Mouse (Mus musculus) embryonic facial prominence, embryonic 11.5 days (tissue): ENCODE results near the gene Abraxas2. TPM values are rescaled to one million over a fixed set of nuclear protein-coding genes. Genes with fewer than 3 reads are reported as not detected.

ENCODE experiments used
- ATAC-seq: fragments of 200-750 bp; cut with Nextera tagmentation; replicated peaks from 2 replicates; pipeline ENCODE4 v1.8.0; 2017; ENCODE audit warnings: low read depth; ENCODE audit not compliant: insufficient number of reproducible peaks, low FRiP score, low TSS enrichment
- DNase-seq: peaks from one replicate; pipeline ENCODE4 v3.0.0-alpha.2; 2015; ENCODE audit warnings: low spot score
- H3K27ac ChIP-seq: fragments of 300-500 bp; sonication (generic); replicated peaks from 2 replicates; pipeline ENCODE4 v1.5.1; 2014; ENCODE audit warnings: mild to moderate bottlenecking, low read depth, low read length, control low read depth
- H3K27me3 ChIP-seq: fragments of 300-500 bp; sonication (generic); 2 replicates; pipeline ENCODE4 v1.6.1; 2014; ENCODE audit warnings: mild to moderate bottlenecking, low read length, moderate library complexity, mixed read lengths; ENCODE audit not compliant: control insufficient read depth, insufficient read depth
- H3K36me3 ChIP-seq: fragments of 300-500 bp; sonication (generic); replicated peaks from 2 replicates; pipeline ENCODE4 v1.6.1; 2014; ENCODE audit warnings: low read depth, mild to moderate bottlenecking, low read length, moderate library complexity, mixed read lengths; ENCODE audit not compliant: control insufficient read depth, insufficient read depth
- H3K4me1 ChIP-seq: fragments of 300-500 bp; sonication (generic); 2 replicates; pipeline ENCODE4 v1.6.1; 2014; ENCODE audit warnings: low read length, mixed read lengths; ENCODE audit not compliant: control insufficient read depth, insufficient read depth
- H3K4me2 ChIP-seq: fragments of 300-500 bp; sonication (generic); 2 replicates; pipeline ENCODE4 v1.6.1; 2014; ENCODE audit warnings: low read depth, mild to moderate bottlenecking, control low read depth, low read length, moderate library complexity
- H3K4me3 ChIP-seq: fragments of 300-500 bp; sonication (generic); 2 replicates; pipeline ENCODE4 v1.5.1; 2014; ENCODE audit warnings: low read depth, low read length, control low read depth
- H3K9ac ChIP-seq: fragments of 300-500 bp; sonication (generic); replicated peaks from 2 replicates; pipeline ENCODE4 v1.6.1; 2014; ENCODE audit warnings: mild to moderate bottlenecking, control low read depth, low read length
- H3K9me3 ChIP-seq: fragments of 300-500 bp; sonication (generic); replicated peaks from 2 replicates; pipeline ENCODE4 v1.6.1; 2016; ENCODE audit warnings: mild to moderate bottlenecking, low read length, inconsistent platforms, mixed read lengths; ENCODE audit not compliant: control insufficient read depth
- WGBS: fragments of 180-500 bp; shearing (Covaris S2); extraction: QIAGEN DNeasy Blood & Tissue Kit; methylation state at CpG from one replicate; pipeline ENCODE4 v1.1.7; 2014; 5-methylcytosine and 5-hydroxymethylcytosine counted together
- polyA plus RNA-seq: library from polyadenylated mRNA; unstranded; fragments of >200 nt; fragmentation: Nextera tagmentation; extraction: Ambion mirVana; gene quantifications from 2 replicates; pipeline ENCODE4 v1.2.1, GENCODE M21; 2014

Abraxas2 gene
- polyA plus RNA-seq, 1 experiment from 2014 or later, result 41.3 TPM

- Histone ChIP-seq H3K4me1 (no peaks in the 10 kb centered on the region), H3K4me2 (no peak overlapping the region), H3K36me3 (no peaks in the 10 kb centered on the region), H3K9me3 (no peaks in the 10 kb centered on the region), H3K4me3 (no peak overlapping the region), H3K9ac (no peak overlapping the region), H3K27me3 (no peaks in the 10 kb centered on the region), H3K27ac (no peak overlapping the region)
- DNase-seq, result no peak
- no peak for ATAC-seq
- WGBS, result 83% methylated on average over 5 of the region's 5 CpGs
These were observed 17.7 kb upstream of the Abraxas2 start for GRCm38 (mm10) chr7:132841287-132841686.

GRCm38 (mm10) chr7:132842455-132842854 is 16.6 kb upstream of the Abraxas2 start:
- Histone ChIP-seq H3K4me2 (no peak overlapping the region), H3K9ac (no peak overlapping the region), H3K27ac (no peak overlapping the region), H3K4me1 (no peaks in the 10 kb centered on the region), H3K9me3 (no peaks in the 10 kb centered on the region), H3K36me3 (0 out of 2 replicates have a peak, but pooled peaks cover 2% of the 10 kb centered on the region), H3K4me3 (no peak overlapping the region), H3K27me3 (no peaks in the 10 kb centered on the region)
- WGBS, result 76% methylated on average over 1 of the region's 1 CpGs
- ATAC-seq (no peak), DNase-seq (no peak)

- Histone ChIP-seq H3K4me1 (no peaks in the 10 kb centered on the region), H3K27ac (no peak overlapping the region), H3K27me3 (no peaks in the 10 kb centered on the region), H3K4me3 (no peak overlapping the region), H3K36me3 (peaks cover 2% of the 10 kb centered on the region; the same call in 1 of the 2 replicates), H3K9me3 (no peaks in the 10 kb centered on the region), H3K9ac (no peak overlapping the region), H3K4me2 (no peak overlapping the region)
- WGBS, result 90% methylated on average over 3 of the region's 3 CpGs
- DNase-seq (no peak), ATAC-seq (no peak)
These were observed 15.9 kb upstream of the Abraxas2 start for GRCm38 (mm10) chr7:132843152-132843551.

- Histone ChIP-seq H3K27me3 (no peaks in the 10 kb centered on the region), H3K9me3 (no peaks in the 10 kb centered on the region), H3K4me3 (peak within 1 kb of the TSS; percentile 69), H3K36me3 (peaks cover under 1% of the 10 kb centered on the region), H3K4me1 (no peaks in the 10 kb centered on the region; the same call in 1 of the 2 replicates), H3K27ac (peak within 1 kb of the TSS; percentile 93), H3K9ac (peak within 1 kb of the TSS; percentile 95), H3K4me2 (peak within 1 kb of the TSS; percentile 46)
- WGBS, result under 1% methylated on average over 37 of the region's 37 CpGs
- peak; percentile 95 for ATAC-seq
- DNase-seq, result peak; percentile 90
These were observed 6.7 kb upstream of the Abraxas2 start, which contains the start of gene Eef1akmt2 for GRCm38 (mm10) chr7:132852173-132852844. TSS of gene Eef1akmt2 (minus strand) at chr7:132852673.

- Histone ChIP-seq H3K36me3 (no peaks in the 10 kb centered on the region; the same call in 1 of the 2 replicates), H3K27me3 (no peaks in the 10 kb centered on the region), H3K27ac (no peak overlapping the region), H3K4me2 (no peak overlapping the region), H3K4me1 (no peaks in the 10 kb centered on the region; the same call in 1 of the 2 replicates), H3K9me3 (no peaks in the 10 kb centered on the region), H3K4me3 (no peak overlapping the region), H3K9ac (no peak overlapping the region)
- DNase-seq (no peak), ATAC-seq (no peak)
- WGBS, result 85% methylated on average over 6 of the region's 6 CpGs
These were observed 5.7 kb upstream of the Abraxas2 start for GRCm38 (mm10) chr7:132853361-132853760.

- Histone ChIP-seq H3K4me1 (no peaks in the 10 kb centered on the region; the same call in 1 of the 2 replicates), H3K36me3 (no peaks in the 10 kb centered on the region; the same call in 1 of the 2 replicates), H3K4me3 (no peak overlapping the region), H3K27ac (no peak overlapping the region), H3K9ac (no peak overlapping the region), H3K4me2 (no peak overlapping the region), H3K9me3 (no peaks in the 10 kb centered on the region), H3K27me3 (no peaks in the 10 kb centered on the region)
- 74% methylated on average over 4 of the region's 4 CpGs for WGBS
- ATAC-seq (no peak), DNase-seq (no peak)
These were observed 5.1 kb upstream of the Abraxas2 start for GRCm38 (mm10) chr7:132853946-132854345.

GRCm38 (mm10) chr7:132856083-132856482 is 2.9 kb upstream of the Abraxas2 start:
- 76% methylated on average over 1 of the region's 1 CpGs for WGBS
- no peaks in the 10 kb centered on the region for H3K27me3 ChIP-seq
- no peaks in the 10 kb centered on the region for H3K9me3 ChIP-seq
- H3K27ac ChIP-seq, result no peak overlapping the region
- DNase-seq, result no peak
- H3K4me2 ChIP-seq, result no peak overlapping the region
- H3K4me3 ChIP-seq, result no peak overlapping the region
- no peak for ATAC-seq
- H3K4me1 ChIP-seq, result no peaks in the 10 kb centered on the region; the same call in 1 of the 2 replicates
- H3K36me3 ChIP-seq, result no peaks in the 10 kb centered on the region
- H3K9ac ChIP-seq, result no peak overlapping the region

- DNase-seq (no peak), ATAC-seq (no peak)
- H3K4me3 ChIP-seq, result no peak overlapping the region
- no peaks in the 10 kb centered on the region for H3K27me3 ChIP-seq
- no peak overlapping the region for H3K4me2 ChIP-seq
- 63% methylated on average over 5 of the region's 5 CpGs for WGBS
- no peak overlapping the region for H3K27ac ChIP-seq
- no peak overlapping the region for H3K9ac ChIP-seq
- no peaks in the 10 kb centered on the region for H3K4me1 ChIP-seq
- no peaks in the 10 kb centered on the region for H3K36me3 ChIP-seq
- H3K9me3 ChIP-seq, result no peaks in the 10 kb centered on the region
These were observed 899 bp upstream of the Abraxas2 start for GRCm38 (mm10) chr7:132858043-132858608.
